Mouse (Mus musculus) liver, embryonic 13.5 days (tissue): Measurements from ENCODE around the gene Ndufs3. TPM values are rescaled to one million over a fixed set of nuclear protein-coding genes. Genes with fewer than 3 reads are reported as not detected.
"Not testable (repeated sequence)": the region's sequence is repeated elsewhere in the genome, so short reads cannot be mapped to it uniquely, and the experiment has no call there.

ENCODE experiments used
- ATAC-seq: fragments of 200-750 bp; cut with Nextera tagmentation; 2 replicates; pipeline ENCODE4 v1.8.0; 2017; ENCODE audit warnings: low read depth, mild to moderate bottlenecking, moderate number of reproducible peaks, moderate library complexity
- DNase-seq: peaks from one replicate; pipeline ENCODE4 v3.0.0; 2022
- H3K27ac ChIP-seq: fragments of 300-500 bp; sonication (generic); 2 replicates; pipeline ENCODE4 v1.5.1; 2015; ENCODE audit warnings: moderate library complexity, mild to moderate bottlenecking, inconsistent platforms
- H3K27me3 ChIP-seq: fragments of 300-500 bp; sonication (generic); 2 replicates; pipeline ENCODE4 v1.6.1; 2015; ENCODE audit warnings: mild to moderate bottlenecking, inconsistent platforms
- H3K36me3 ChIP-seq: fragments of 300-500 bp; sonication (generic); 2 replicates; pipeline ENCODE4 v1.6.1; 2015; ENCODE audit warnings: mild to moderate bottlenecking, inconsistent platforms
- H3K4me1 ChIP-seq: fragments of 300-500 bp; sonication (generic); replicated peaks from 2 replicates; pipeline ENCODE4 v1.6.1; 2015; ENCODE audit warnings: inconsistent platforms
- H3K4me2 ChIP-seq: fragments of 300-500 bp; sonication (generic); 2 replicates; pipeline ENCODE4 v1.6.1; 2015; ENCODE audit warnings: inconsistent platforms, mild to moderate bottlenecking, moderate library complexity
- H3K4me3 ChIP-seq: fragments of 300-500 bp; sonication (generic); replicated peaks from 2 replicates; pipeline ENCODE4 v1.5.1; 2015; ENCODE audit warnings: mild to moderate bottlenecking, inconsistent platforms
- H3K9ac ChIP-seq: fragments of 300-500 bp; sonication (generic); 2 replicates; pipeline ENCODE4 v1.6.1; 2015; ENCODE audit warnings: mild to moderate bottlenecking, inconsistent platforms
- H3K9me3 ChIP-seq: fragments of 300-500 bp; sonication (generic); replicated peaks from 2 replicates; pipeline ENCODE4 v1.6.1; 2016; ENCODE audit warnings: inconsistent platforms
- WGBS: fragments of 180-500 bp; shearing (Covaris S2); methylation state at CpG from one replicate; pipeline ENCODE4 v1.1.7; 2015; ENCODE audit not compliant: insufficient replicate concordance; 5-methylcytosine and 5-hydroxymethylcytosine counted together
- polyA plus RNA-seq: library from polyadenylated mRNA; unstranded; fragments of >200 nt; fragmentation: Nextera tagmentation; extraction: Ambion mirVana; gene quantifications from 2 replicates; pipeline ENCODE4 v1.2.1, GENCODE M21; 2015

Ndufs3 gene
- polyA plus RNA-seq, 1 experiment from 2014 or later = 156 TPM

- WGBS = 1% methylated on average over 21 of the region's 21 CpGs
- ATAC-seq = peak; percentile 52
Measured at GRCm38 (mm10) chr2:90904856-90905224, 213 bp upstream of the Ndufs3 start.

GRCm38 (mm10) chr2:90903398-90903797, 1.2 kb downstream of the Ndufs3 start:
- peak overlapping the region; percentile 79 for H3K4me2 ChIP-seq
- H3K27ac ChIP-seq = peak overlapping the region; percentile 83
- ATAC-seq (no peak), DNase-seq (no peak)
- WGBS = 71% methylated on average over 2 of the region's 2 CpGs
- H3K9me3 ChIP-seq = no peaks in the 10 kb centered on the region
- peaks cover 61% of the 10 kb centered on the region for H3K36me3 ChIP-seq
- peak overlapping the region; percentile 74 for H3K4me3 ChIP-seq
- peaks cover 44% of the 10 kb centered on the region for H3K4me1 ChIP-seq
- peak overlapping the region; percentile 88 for H3K9ac ChIP-seq
- no peaks in the 10 kb centered on the region for H3K27me3 ChIP-seq

More at GRCm38 (mm10) chr2:90904856-90905224, 213 bp upstream of the Ndufs3 start:
- peaks cover 44% of the 10 kb centered on the region for H3K4me1 ChIP-seq
- H3K9ac ChIP-seq = peak overlapping the region; percentile 88
- H3K36me3 ChIP-seq = peaks cover 62% of the 10 kb centered on the region
- peak overlapping the region; percentile 74 for H3K4me3 ChIP-seq
- no peaks in the 10 kb centered on the region for H3K9me3 ChIP-seq
- peak overlapping the region; percentile 79 for H3K4me2 ChIP-seq
- DNase-seq = no peak
- no peaks in the 10 kb centered on the region for H3K27me3 ChIP-seq
- peak overlapping the region; percentile 83 for H3K27ac ChIP-seq

GRCm38 (mm10) chr2:90894299-90894677, 10.3 kb downstream of the Ndufs3 start:
- not testable (repeated sequence) for H3K4me3 ChIP-seq, H3K9me3 ChIP-seq, DNase-seq
- Histone ChIP-seq H3K4me1 (peaks cover 78% of the 10 kb centered on the region), H3K4me2 (peak overlapping the region; percentile 61), H3K36me3 (peaks cover 54% of the 10 kb centered on the region), H3K27ac (peak overlapping the region; percentile 95), H3K27me3 (peaks cover 25% of the 10 kb centered on the region), H3K9ac (peak overlapping the region; percentile 68)
- 26% methylated on average over 3 of the region's 3 CpGs for WGBS
- ATAC-seq = peak; percentile 9; the same call in 1 of the 2 replicates

GRCm38 (mm10) chr2:90893673-90894298, 10.8 kb downstream of the Ndufs3 start:
- Histone ChIP-seq H3K36me3 (peaks cover 49% of the 10 kb centered on the region), H3K4me2 (peak overlapping the region; percentile 61), H3K4me3 (no peak overlapping the region; the same call in 1 of the 2 replicates), H3K9me3 (no peaks in the 10 kb centered on the region), H3K27ac (peak overlapping the region; percentile 95), H3K4me1 (peaks cover 83% of the 10 kb centered on the region), H3K9ac (peak overlapping the region; percentile 68), H3K27me3 (peaks cover 30% of the 10 kb centered on the region)
- peak; percentile 90 for ATAC-seq
- WGBS = 35% methylated on average over 6 of the region's 6 CpGs
- DNase-seq = peak; percentile 80

GRCm38 (mm10) chr2:90889550-90890548, 14.8 kb downstream of the Ndufs3 start:
- 7% methylated on average over 133 of the region's 133 CpGs for WGBS
- Histone ChIP-seq H3K27ac (peak overlapping the region; percentile 95), H3K27me3 (peaks cover 69% of the 10 kb centered on the region), H3K4me2 (peak overlapping the region; percentile 95), H3K36me3 (peaks cover 11% of the 10 kb centered on the region; the same call in 1 of the 2 replicates), H3K9ac (peak overlapping the region; percentile 77), H3K4me3 (peak overlapping the region; percentile 72), H3K4me1 (peaks cover 77% of the 10 kb centered on the region), H3K9me3 (no peaks in the 10 kb centered on the region)
- ATAC-seq (peak; percentile 67), DNase-seq (peak; percentile 63)

- H3K4me2 ChIP-seq = no peak overlapping the region
- H3K27me3 ChIP-seq = peaks cover 92% of the 10 kb centered on the region
- WGBS = 60% methylated on average over 5 of the region's 5 CpGs
- H3K4me3 ChIP-seq = no peak overlapping the region
- H3K36me3 ChIP-seq = 0 out of 2 replicates have a peak, but pooled peaks cover 4% of the 10 kb centered on the region
- no peak for ATAC-seq
- peaks cover 54% of the 10 kb centered on the region for H3K4me1 ChIP-seq
- no peak overlapping the region for H3K9ac ChIP-seq
- H3K9me3 ChIP-seq = 0 out of 2 replicates have a peak, but pooled peaks cover 3% of the 10 kb centered on the region
- no peak overlapping the region for H3K27ac ChIP-seq
- DNase-seq = no peak
Measured at GRCm38 (mm10) chr2:90887627-90888026, 17.0 kb downstream of the Ndufs3 start.

- Histone ChIP-seq H3K4me3 (no peak overlapping the region), H3K9ac (no peak overlapping the region), H3K4me1 (peaks cover 42% of the 10 kb centered on the region), H3K36me3 (no peaks in the 10 kb centered on the region), H3K27ac (no peak overlapping the region), H3K9me3 (0 out of 2 replicates have a peak, but pooled peaks cover 3% of the 10 kb centered on the region), H3K27me3 (peaks cover 95% of the 10 kb centered on the region), H3K4me2 (no peak overlapping the region)
- WGBS = 32% methylated on average over 6 of the region's 6 CpGs
- DNase-seq (no peak), ATAC-seq (no peak)
Measured at GRCm38 (mm10) chr2:90886436-90886835, 18.2 kb downstream of the Ndufs3 start.

- H3K4me1 ChIP-seq = peaks cover 34% of the 10 kb centered on the region
- H3K27me3 ChIP-seq = peaks cover 93% of the 10 kb centered on the region
- peak within 1 kb of the TSS; percentile 44 for H3K4me3 ChIP-seq
- DNase-seq (no peak), ATAC-seq (no peak)
- peak within 1 kb of the TSS; percentile 63 for H3K4me2 ChIP-seq
- 2% methylated on average over 45 of the region's 45 CpGs for WGBS
- no peak within 1 kb of the TSS for H3K27ac ChIP-seq
- H3K9me3 ChIP-seq = 0 out of 2 replicates have a peak, but pooled peaks cover 3% of the 10 kb centered on the region
- peak within 1 kb of the TSS; percentile 42; the same call in 1 of the 2 replicates for H3K9ac ChIP-seq
- H3K36me3 ChIP-seq = no peaks in the 10 kb centered on the region
Measured at GRCm38 (mm10) chr2:90885218-90886041, 19.2 kb downstream of the Ndufs3 start, which contains the start of gene C1qtnf4. Gene C1qtnf4 (plus strand): TSS chr2:90885860.

GRCm38 (mm10) chr2:90881824-90882223, 22.8 kb downstream of the Ndufs3 start:
- no peak overlapping the region for H3K4me3 ChIP-seq
- H3K27ac ChIP-seq = no peak overlapping the region
- 67% methylated on average over 2 of the region's 2 CpGs for WGBS
- ATAC-seq (no peak), DNase-seq (no peak)
- H3K36me3 ChIP-seq = no peaks in the 10 kb centered on the region
- H3K9ac ChIP-seq = no peak overlapping the region
- peaks cover 71% of the 10 kb centered on the region for H3K27me3 ChIP-seq
- H3K4me2 ChIP-seq = no peak overlapping the region
- peaks cover 28% of the 10 kb centered on the region for H3K4me1 ChIP-seq
- 0 out of 2 replicates have a peak, but pooled peaks cover 3% of the 10 kb centered on the region for H3K9me3 ChIP-seq

GRCm38 (mm10) chr2:90880144-90880785, 24.4 kb downstream of the Ndufs3 start:
- ATAC-seq = no peak
- DNase-seq = no peak
- Histone ChIP-seq H3K4me3 (no peak overlapping the region), H3K9me3 (0 out of 2 replicates have a peak, but pooled peaks cover 3% of the 10 kb centered on the region), H3K4me1 (peaks cover 20% of the 10 kb centered on the region), H3K36me3 (no peaks in the 10 kb centered on the region), H3K4me2 (no peak overlapping the region), H3K27ac (no peak overlapping the region), H3K27me3 (peaks cover 56% of the 10 kb centered on the region), H3K9ac (no peak overlapping the region)
- 32% methylated on average over 6 of the region's 6 CpGs for WGBS
